ENCODE assay signal across 10 mouse cellular contexts in the genomic region with DNA sequence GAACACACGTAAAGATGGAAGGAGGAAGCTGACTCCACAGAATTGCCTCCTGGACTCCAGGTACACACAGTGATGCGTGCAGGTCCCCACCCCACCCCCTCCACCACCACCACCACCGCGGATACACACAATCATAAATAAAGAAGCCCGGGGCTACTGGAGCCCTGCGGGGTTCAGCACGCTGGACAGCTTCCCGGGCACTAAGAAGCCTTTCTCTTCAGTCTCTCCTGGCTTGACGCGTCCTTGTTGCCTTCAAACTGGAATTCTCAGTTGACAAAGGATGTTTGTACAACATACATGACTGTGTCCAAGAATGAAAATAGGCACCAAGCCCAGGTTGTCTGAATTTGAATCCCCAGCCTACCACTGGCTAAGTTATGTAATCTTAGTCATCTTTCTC.
DNase-seq lines count a peak whose midpoint lies in the region; ATAC-seq lines count a peak whose summit lies in the region.
"Had no signal": no experiment of that assay in that cellular context is flagged by ENCODE, and none has a peak within 500 bp of the region (broad histone marks: within the 10 kb centered on the region; RNA-seq: fewer than 3 reads in every experiment).

No protein-coding gene starts in this region.

- no peaks in the 10 kb centered on the region for H3K36me3 ChIP-seq in heart, embryonic 12.5 days
- H3K36me3 ChIP-seq: forebrain, embryonic 15.5 days; midbrain, embryonic 13.5 days had no signal

- H3K27me3 ChIP-seq in heart, embryonic 12.5 days (replicated peaks), result no peaks in the 10 kb centered on the region
- H3K27me3 ChIP-seq: forebrain, embryonic 15.5 days; midbrain, embryonic 13.5 days had no signal

- intact Hi-C loops in left cerebral cortex, postnatal 25 days (cut with DNase I), result no loop called here

- no peaks in the 10 kb centered on the region for H3K4me1 ChIP-seq in heart, embryonic 12.5 days (replicated peaks)
- H3K4me1 ChIP-seq: forebrain, embryonic 15.5 days; midbrain, embryonic 13.5 days had no signal

- DNase-seq in heart, postnatal 4 days, result peak; percentile 62
- DNase-seq in urinary bladder, postnatal 14 days (ENCODE audit: low spot score), result peak; percentile 41
- no peak for DNase-seq in urinary bladder, postnatal 4 days (ENCODE audit: low spot score in 2 of 2)
- DNase-seq in kidney, postnatal 25 days, result peak; percentile 47 to 49
- peak; percentile 27 for DNase-seq in yolk sac, embryonic 10.5 days (ENCODE audit: low spot score)
- no peak for DNase-seq in thymus, postnatal 10 days (ENCODE audit: low spot score in 2 of 2)
- DNase-seq in left cerebral cortex, postnatal 25 days (ENCODE audit: low spot score in 2 of 2), result no peak

- H3K9me3 ChIP-seq in heart, embryonic 12.5 days (replicated peaks), result no peaks in the 10 kb centered on the region
- H3K9me3 ChIP-seq: forebrain, embryonic 15.5 days; midbrain, embryonic 13.5 days had no signal

- H3K9ac ChIP-seq in heart, embryonic 12.5 days, result no peak overlapping the region
- H3K9ac ChIP-seq: forebrain, embryonic 15.5 days; midbrain, embryonic 13.5 days had no signal

- H3K27ac ChIP-seq in heart, embryonic 12.5 days (ENCODE audit: poor library complexity, severe bottlenecking), result no peak overlapping the region
- H3K27ac ChIP-seq: forebrain, embryonic 15.5 days; midbrain, embryonic 13.5 days had no signal

- 21% methylated on average over 10 of the region's 10 CpGs for WGBS in heart, embryonic 12.5 days

- H3K4me3 ChIP-seq in heart, embryonic 12.5 days, result no peak overlapping the region
- H3K4me3 ChIP-seq: forebrain, embryonic 15.5 days; midbrain, embryonic 13.5 days had no signal

- no peak overlapping the region for H3K4me2 ChIP-seq in heart, embryonic 12.5 days
- H3K4me2 ChIP-seq: forebrain, embryonic 15.5 days; midbrain, embryonic 13.5 days had no signal

- ATAC-seq in heart, embryonic 12.5 days (ENCODE audit: insufficient number of reproducible peaks, low FRiP score), result no peak
- ATAC-seq: forebrain, embryonic 15.5 days; midbrain, embryonic 13.5 days had no signal

Comparison
In these comparisons a context has a peak if more than half of its experiments do, and no peak if none do; other contexts are left out.
1. DNase-seq: peak in heart, postnatal 4 days (single experiment), urinary bladder, postnatal 14 days (single experiment), kidney, postnatal 25 days (2 of 2) and yolk sac, embryonic 10.5 days (single experiment); none in urinary bladder, postnatal 4 days (0 of 2), thymus, postnatal 10 days (0 of 2) and left cerebral cortex, postnatal 25 days (0 of 2).